Comparison of ENCODE assay signal across 19 mouse cellular contexts in genomic region chr6:54362526-54363324, GRCm38 (mm10). TPM values are rescaled to one million over a fixed set of nuclear protein-coding genes. Genes with fewer than 3 reads are reported as not detected.
DNase-seq lines count a peak whose midpoint lies in the region; ATAC-seq and TF ChIP-seq lines count a peak whose summit lies in the region.
"Had no signal": no experiment of that assay in that cellular context is flagged by ENCODE, and none has a peak within 500 bp of the region (broad histone marks: within the 10 kb centered on the region; RNA-seq: fewer than 3 reads in every experiment).

No protein-coding gene starts in this region.

- H3K9me3 ChIP-seq in heart, embryonic 12.5 days (replicated peaks): peaks cover 3% of the 10 kb centered on the region; the same call in 1 of the 2 replicates
- H3K9me3 ChIP-seq: embryonic facial prominence, embryonic 10.5 days; forebrain, embryonic 12.5 days; heart, embryonic 15.5 days; liver, embryonic 12.5 days had no signal

- no peak overlapping the region for H3K9ac ChIP-seq in heart, embryonic 12.5 days
- H3K9ac ChIP-seq: forebrain, embryonic 12.5 days; heart, embryonic 15.5 days; liver, embryonic 12.5 days; midbrain, embryonic 13.5 days had no signal

- no peak overlapping the region for H3K4me2 ChIP-seq in heart, embryonic 12.5 days
- H3K4me2 ChIP-seq: forebrain, embryonic 12.5 days; heart, embryonic 15.5 days; liver, embryonic 12.5 days; midbrain, embryonic 13.5 days had no signal

- no peaks in the 10 kb centered on the region for H3K36me3 ChIP-seq in heart, embryonic 12.5 days
- no peaks in the 10 kb centered on the region for H3K36me3 ChIP-seq in small intestine, adult 2 months (ENCODE audit: control insufficient read depth, insufficient read depth, low read length)
- H3K36me3 ChIP-seq: embryonic facial prominence, embryonic 10.5 days; forebrain, embryonic 12.5 days; heart, embryonic 15.5 days; hindbrain, embryonic 10.5 days; liver, embryonic 12.5 days; midbrain, embryonic 13.5 days had no signal

- H3K4me3 ChIP-seq in heart, embryonic 12.5 days: no peak overlapping the region
- no peak overlapping the region for H3K4me3 ChIP-seq in small intestine, adult 2 months (ENCODE audit: low read depth, low read length)
- H3K4me3 ChIP-seq: embryonic facial prominence, embryonic 10.5 days; forebrain, embryonic 12.5 days; heart, embryonic 15.5 days; hindbrain, embryonic 10.5 days; liver, embryonic 12.5 days; midbrain, embryonic 13.5 days had no signal

- no peak for ATAC-seq in heart, embryonic 12.5 days (ENCODE audit: insufficient number of reproducible peaks, low FRiP score)
- ATAC-seq: liver, embryonic 12.5 days; midbrain, embryonic 13.5 days had no signal

- TF ChIP-seq CTCF in small intestine, adult 2 months (IDR thresholded peaks at IDR 0.05; ENCODE audit: extremely low read depth, insufficient read length, insufficient replicate concordance, low read depth, low read length): no peak

- H3K27me3 ChIP-seq in heart, embryonic 12.5 days (replicated peaks): no peaks in the 10 kb centered on the region
- no peaks in the 10 kb centered on the region for H3K27me3 ChIP-seq in small intestine, adult 2 months (ENCODE audit: control insufficient read depth, insufficient read depth, low read length)
- H3K27me3 ChIP-seq: CH12.LX; heart, embryonic 15.5 days; liver, embryonic 12.5 days; midbrain, embryonic 13.5 days had no signal

- no peak for TF ChIP-seq POLR2A in small intestine, adult 2 months (IDR thresholded peaks at IDR 0.05; ENCODE audit: low read depth, low read length)

- DNase-seq in heart, adult 11 months: peak; percentile 86
- DNase-seq in lung, postnatal 10 days: peak; percentile 32
- no peak for DNase-seq in lung, postnatal 36 days
- DNase-seq in kidney, postnatal 10 days: peak; percentile 34
- no peak for DNase-seq in right cerebral cortex, postnatal 10 days (ENCODE audit: low spot score in 2 of 2)
- DNase-seq: cerebellum, adult 9-10 months; left cerebral cortex, postnatal 4 days; right cerebral cortex, postnatal 25 days; thymus, postnatal 14 days had no signal

- H3K4me1 ChIP-seq in heart, embryonic 12.5 days (replicated peaks): peaks cover 6% of the 10 kb centered on the region; the same call in 1 of the 2 replicates
- peaks cover 29% of the 10 kb centered on the region for H3K4me1 ChIP-seq in small intestine, adult 2 months (ENCODE audit: control insufficient read depth, insufficient read depth, insufficient read length, low read length)
- H3K4me1 ChIP-seq: heart, embryonic 15.5 days; liver, embryonic 12.5 days had no signal

- H3K27ac ChIP-seq in heart, embryonic 12.5 days (ENCODE audit: poor library complexity, severe bottlenecking): no peak overlapping the region
- peak overlapping the region; percentile 93 for H3K27ac ChIP-seq in small intestine, adult 2 months (ENCODE audit: insufficient read depth, low read depth, low read length)
- H3K27ac ChIP-seq: embryonic facial prominence, embryonic 10.5 days; forebrain, embryonic 12.5 days; heart, embryonic 15.5 days; hindbrain, embryonic 10.5 days; kidney, postnatal 0 days; liver, embryonic 12.5 days; midbrain, embryonic 13.5 days had no signal

- WGBS in heart, embryonic 12.5 days: 79% methylated on average over 12 of the region's 12 CpGs
- 29% methylated on average over 12 of the region's 12 CpGs for WGBS in small intestine, adult 2 months

RNA-seq across cellular contexts. Expression of gene Prr15, which starts 37.1 kb away (rescaled TPM):
- 13.7 and 14.2 TPM in 2 replicates for polyA plus RNA-seq in heart, embryonic 12.5 days (2016; fragmentation: Nextera tagmentation; extraction: Ambion mirVana)
- polyA plus RNA-seq in small intestine, adult 2 months (2012; rRNA removed): 21.2 and 166 TPM in 2 replicates

Comparison
In these comparisons a context has a peak if more than half of its experiments do, and no peak if none do; other contexts are left out.
1. DNase-seq: peak in heart, adult 11 months (single experiment), lung, postnatal 10 days (single experiment) and kidney, postnatal 10 days (single experiment); none in lung, postnatal 36 days (single experiment) and right cerebral cortex, postnatal 10 days (0 of 2).